Mouse (Mus musculus) spleen, adult 2 months (tissue): ENCODE measurements around the gene C1rl. TPM values are rescaled to one million over a fixed set of nuclear protein-coding genes. Genes with fewer than 3 reads are reported as not detected.
"Not testable (repeated sequence)": the region's sequence is repeated elsewhere in the genome, so short reads cannot be mapped to it uniquely, and the experiment has no call there.

Experiments used
- DNase-seq, 2 experiments: peaks; one replicate each; pipeline versions ENCODE4 v3.0.0 to v3.0.0-alpha.2; 2012 to 2021; ENCODE audit warnings: low spot score in 2 of 2, low read depth in 1 of 2
- H3K27ac ChIP-seq: fragments of 200-500 bp; 2 replicates; pipeline ENCODE4 v1.5.1; 2012; ENCODE audit warnings: low read length, inconsistent platforms; ENCODE audit not compliant: insufficient read depth
- H3K27me3 ChIP-seq: fragments of 200-500 bp; 2 replicates; pipeline ENCODE4 v1.6.1; 2012; ENCODE audit warnings: mild to moderate bottlenecking, moderate library complexity, low read length, inconsistent platforms; ENCODE audit not compliant: control insufficient read depth, insufficient read depth
- H3K36me3 ChIP-seq: fragments of 200-500 bp; 2 replicates; pipeline ENCODE4 v1.6.1; 2012; ENCODE audit warnings: mild to moderate bottlenecking, low read length, inconsistent platforms; ENCODE audit not compliant: control insufficient read depth, insufficient read depth
- H3K4me1 ChIP-seq: fragments of 200-500 bp; 2 replicates; pipeline ENCODE4 v1.6.1; 2011; ENCODE audit warnings: inconsistent platforms; ENCODE audit not compliant: control insufficient read depth, insufficient read depth, insufficient read length
- H3K4me3 ChIP-seq: fragments of 200-500 bp; 2 replicates; pipeline ENCODE4 v1.5.1; 2011; ENCODE audit warnings: mild to moderate bottlenecking, inconsistent platforms; ENCODE audit not compliant: insufficient read depth, insufficient read length; ENCODE audit errors: extremely low read depth
- CTCF ChIP-seq: fragments of 200-500 bp; IDR thresholded peaks from 2 replicates; pipeline ENCODE4 v1.5.1; 2011; ENCODE audit warnings: mild to moderate bottlenecking, inconsistent platforms; ENCODE audit not compliant: insufficient read depth, insufficient read length, insufficient replicate concordance; ENCODE audit errors: extremely low read depth
- POLR2A ChIP-seq: fragments of 200-500 bp; IDR thresholded peaks from 2 replicates; pipeline ENCODE4 v1.6.1; 2011; ENCODE audit warnings: low read depth, low read length, inconsistent platforms
- WGBS: fragments of 180-500 bp; shearing (Covaris S2); methylation state at CpG from one replicate; pipeline ENCODE4 v1.1.7; 2018; 5-methylcytosine and 5-hydroxymethylcytosine counted together
- polyA plus RNA-seq: library from polyadenylated mRNA; depleted of rRNA; stranded (reverse); fragments of >200 nt; gene quantifications from 2 replicates; pipeline ENCODE4 v1.2.3, GENCODE M21; 2012; rRNA removed

Gene C1rl
- polyA plus RNA-seq, 1 experiment = 1.3 TPM

DNA sequence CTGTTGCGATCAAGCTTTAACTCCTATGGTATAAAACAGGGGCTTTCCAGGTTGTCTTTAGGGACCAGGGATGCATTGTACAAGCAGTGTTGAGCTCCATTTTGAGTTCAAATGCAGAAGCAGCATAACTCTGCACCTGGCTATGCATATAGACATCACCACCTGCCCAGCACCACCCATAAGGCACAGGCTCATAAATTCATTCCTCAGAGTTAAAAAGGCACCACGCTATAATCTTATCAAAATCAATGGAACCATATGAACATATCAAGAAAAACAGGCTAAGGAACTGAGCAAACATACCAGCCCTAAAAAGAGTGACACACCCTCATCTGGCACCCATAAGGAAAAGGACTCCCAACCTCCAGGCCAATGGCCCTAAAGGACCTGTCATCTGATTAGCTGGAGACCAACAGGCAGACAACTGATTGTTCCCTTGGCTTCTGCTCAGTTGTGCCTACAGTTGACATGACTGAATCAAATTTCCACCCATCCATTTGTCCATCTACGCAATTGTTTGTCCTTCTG is 56.2 kb downstream of the C1rl start:
- H3K36me3 ChIP-seq = no peaks in the 10 kb centered on the region
- no peak overlapping the region for H3K27ac ChIP-seq
- no peaks in the 10 kb centered on the region for H3K27me3 ChIP-seq
- H3K4me3 ChIP-seq = no peak overlapping the region
- no peaks in the 10 kb centered on the region for H3K4me1 ChIP-seq
- WGBS = 91% methylated on average over 3 of the region's 3 CpGs
- DNase-seq = no peak
- TF ChIP-seq CTCF (no peak), POLR2A (no peak)

DNA sequence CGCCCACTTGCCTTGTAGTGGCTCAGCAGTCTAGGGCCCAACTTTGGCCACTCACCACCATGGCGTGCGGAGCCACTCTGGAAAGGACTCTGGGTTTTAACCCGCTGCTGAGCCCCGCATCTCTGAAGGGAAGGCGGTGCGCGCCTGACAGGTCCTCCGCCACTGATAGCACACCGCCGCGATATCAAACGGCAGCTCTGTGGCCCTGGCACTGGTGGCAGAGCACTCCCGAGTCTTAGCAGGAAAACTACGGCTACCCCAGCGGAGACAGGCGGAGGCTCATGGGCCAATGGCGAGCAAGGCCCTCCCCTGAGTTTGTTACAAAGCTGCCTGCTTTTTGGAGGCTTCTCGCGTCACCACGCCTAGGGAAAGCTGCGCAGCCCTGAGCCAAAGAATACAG is 59.9 kb downstream of the C1rl start:
- no peak for DNase-seq
- Histone ChIP-seq H3K27ac (no peak overlapping the region), H3K36me3 (no peaks in the 10 kb centered on the region), H3K4me3 (no peak overlapping the region), H3K27me3 (no peaks in the 10 kb centered on the region), H3K4me1 (no peaks in the 10 kb centered on the region)
- 88% methylated on average over 22 of the region's 22 CpGs for WGBS
- TF ChIP-seq CTCF = no peak
- no peak for TF ChIP-seq POLR2A

DNA sequence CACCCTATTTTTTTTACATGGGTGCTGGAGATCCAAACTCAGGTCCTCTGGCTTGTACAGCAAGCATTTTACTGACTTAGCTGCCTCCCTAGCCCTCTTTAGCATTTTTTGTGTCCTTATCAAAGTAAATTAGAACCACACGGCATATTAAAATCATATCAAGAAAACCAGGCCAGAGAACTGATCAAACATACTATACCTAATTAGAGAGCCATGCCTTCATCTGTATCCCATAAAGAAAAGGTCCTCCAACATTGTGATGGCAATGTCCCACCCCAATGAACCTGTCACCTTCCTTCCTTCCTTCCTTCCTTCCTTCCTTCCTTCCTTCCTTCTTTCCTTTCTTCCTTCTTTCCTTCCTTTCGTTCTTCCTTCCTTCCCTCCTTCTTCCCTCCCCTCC is 63.0 kb downstream of the C1rl start:
- H3K4me1 ChIP-seq, H3K4me3 ChIP-seq, H3K36me3 ChIP-seq, H3K27ac ChIP-seq, DNase-seq, H3K27me3 ChIP-seq: not testable (repeated sequence)
- WGBS = 74% methylated on average over 2 of the region's 2 CpGs

Other genes with a start within 250 kb of the C1rl start
- gene Cd163, start 188.5 kb upstream of the C1rl start, polyA plus RNA-seq = 1.7 and 2.3 TPM in 2 replicates
- 18.5 and 20.9 TPM in 2 replicates for gene Pex5, start 78.0 kb upstream of the C1rl start, polyA plus RNA-seq
- 0.68 and 0.95 TPM in 2 replicates for gene Clstn3, start 28.3 kb upstream of the C1rl start, polyA plus RNA-seq
- gene C1ra, start 19.3 kb downstream of the C1rl start, polyA plus RNA-seq = 17.8 and 20.1 TPM in 2 replicates
- gene C1s1, start 49.2 kb downstream of the C1rl start, polyA plus RNA-seq = 30.0 and 39.4 TPM in 2 replicates
- 0.05 TPM in 1 of 2 replicates, not detected in the other for gene C1rb, start 77.2 kb downstream of the C1rl start, polyA plus RNA-seq
- gene C1s2, start 143.0 kb downstream of the C1rl start, polyA plus RNA-seq = 0.04 and 0.07 TPM in 2 replicates
- gene Lpcat3, start 169.9 kb downstream of the C1rl start, polyA plus RNA-seq = 65.1 and 70.0 TPM in 2 replicates
- 46.2 and 47.9 TPM in 2 replicates for gene Emg1, start 219.1 kb downstream of the C1rl start, polyA plus RNA-seq
- gene Phb2, start 219.2 kb downstream of the C1rl start, polyA plus RNA-seq = 96.5 and 103 TPM in 2 replicates
- 281 and 332 TPM in 2 replicates for gene Ptpn6, start 245.6 kb downstream of the C1rl start, polyA plus RNA-seq
- gene Grcc10, start 248.3 kb downstream of the C1rl start, polyA plus RNA-seq = 209 and 225 TPM in 2 replicates